Mouse (Mus musculus) intestine, embryonic 16.5 days (tissue): ENCODE results near the gene Lsmem1. TPM values are rescaled to one million over a fixed set of nuclear protein-coding genes. Genes with fewer than 3 reads are reported as not detected.

Experiments used
- ATAC-seq: fragments of 200-750 bp; cut with Nextera tagmentation; 2 replicates; pipeline ENCODE4 v1.8.0; 2017; ENCODE audit warnings: moderate TSS enrichment, moderate library complexity
- H3K27ac ChIP-seq: fragments of 300-500 bp; sonication (generic); 2 replicates; pipeline ENCODE4 v1.5.1; 2014; ENCODE audit warnings: mild to moderate bottlenecking, low read length
- H3K27me3 ChIP-seq: fragments of 300-500 bp; sonication (generic); replicated peaks from 2 replicates; pipeline ENCODE4 v1.6.1; 2014; ENCODE audit warnings: low read length, control low read depth, mixed read lengths; ENCODE audit not compliant: control insufficient read depth, insufficient read depth
- H3K36me3 ChIP-seq: fragments of 300-500 bp; sonication (generic); 2 replicates; pipeline ENCODE4 v1.6.1; 2014; ENCODE audit warnings: low read length, control low read depth; ENCODE audit not compliant: control insufficient read depth, insufficient read depth
- H3K4me1 ChIP-seq: fragments of 300-500 bp; sonication (generic); 2 replicates; pipeline ENCODE4 v1.6.1; 2014; ENCODE audit warnings: low read length, control low read depth, mixed read lengths; ENCODE audit not compliant: control insufficient read depth, insufficient read depth
- H3K4me2 ChIP-seq: fragments of 300-500 bp; sonication (generic); 2 replicates; pipeline ENCODE4 v1.6.1; 2014; ENCODE audit warnings: low read depth, low read length, control low read depth
- H3K4me3 ChIP-seq: fragments of 300-500 bp; sonication (generic); 2 replicates; pipeline ENCODE4 v1.5.1; 2014; ENCODE audit warnings: mild to moderate bottlenecking, low read length
- H3K9ac ChIP-seq: fragments of 300-500 bp; sonication (generic); 2 replicates; pipeline ENCODE4 v1.6.1; 2014; ENCODE audit warnings: low read depth, low read length
- H3K9me3 ChIP-seq: fragments of 300-500 bp; sonication (generic); 2 replicates; pipeline ENCODE4 v1.6.1; 2016; ENCODE audit warnings: low read length, control low read depth; ENCODE audit not compliant: control insufficient read depth
- WGBS: fragments of 180-500 bp; shearing (Covaris S2); extraction: QIAGEN DNeasy Blood & Tissue Kit; methylation state at CpG from one replicate; pipeline ENCODE4 v1.1.7; 2014; 5-methylcytosine and 5-hydroxymethylcytosine counted together
- microRNA counts: library from miRNA; unstranded; fragments of <30 nt; microRNA quantifications from one replicate; lab custom pipeline; 2016
- microRNA-seq: library from miRNA; unstranded; fragments of <30 nt; microRNA quantifications from one replicate; pipeline ENCODE4, GENCODE M21; 2016
- polyA plus RNA-seq: library from polyadenylated mRNA; unstranded; fragments of >200 nt; fragmentation: Nextera tagmentation; extraction: Ambion mirVana; gene quantifications from 2 replicates; pipeline ENCODE4 v1.2.1, GENCODE M21; 2015

Gene Lsmem1
- polyA plus RNA-seq, 1 experiment from 2014 or later: not detected

GRCm38 (mm10) chr12:40133194-40133572 lies 66.1 kb downstream of the Lsmem1 start:
- Histone ChIP-seq H3K4me1 (peaks cover 11% of the 10 kb centered on the region), H3K27ac (no peak overlapping the region), H3K9ac (peak overlapping the region; percentile 70), H3K4me2 (peak overlapping the region; percentile 75), H3K36me3 (no peaks in the 10 kb centered on the region), H3K4me3 (peak overlapping the region; percentile 59), H3K9me3 (no peaks in the 10 kb centered on the region), H3K27me3 (peaks cover 6% of the 10 kb centered on the region; the same call in 1 of the 2 replicates)
- 13% methylated on average over 10 of the region's 10 CpGs for WGBS
- no peak; the same call in 1 of the 2 replicates for ATAC-seq

MicroRNA genes within 50 kb of the gene (microRNA counts, 519-probe panel; counts per million panel counts)
- microRNA mmu-miR-1938 (lab: Ali Mortazavi, UCI): 35.7 counts per million

Small RNA genes lying within 50 kb of the gene (microRNA-seq; reads per million reads assigned to microRNA genes)
- gene Mir1938: not detected

Other genes with a start within 250 kb of the Lsmem1 start
- 75.1 and 75.4 TPM in 2 replicates for gene Arl4a, start 161.5 kb downstream of the Lsmem1 start, polyA plus RNA-seq
- 67.5 and 79.3 TPM in 2 replicates for gene Scin, start 65.3 kb downstream of the Lsmem1 start, polyA plus RNA-seq
- gene Ifrd1, start 49.0 kb upstream of the Lsmem1 start, polyA plus RNA-seq: 80.1 and 86.9 TPM in 2 replicates
- gene Zfp277, start 246.4 kb upstream of the Lsmem1 start, polyA plus RNA-seq: 27.7 and 29.3 TPM in 2 replicates
- 3.4 and 4.2 TPM in 2 replicates for gene Dock4, start 246.5 kb upstream of the Lsmem1 start, polyA plus RNA-seq